Mouse (Mus musculus) thymus, postnatal 0 days (tissue): ENCODE data around the gene Susd6. TPM values are rescaled to one million over a fixed set of nuclear protein-coding genes. Genes with fewer than 3 reads are reported as not detected.
"Not testable (repeated sequence)": the region's sequence is repeated elsewhere in the genome, so short reads cannot be mapped to it uniquely, and the experiment has no call there.

Experiments used
- DNase-seq: peaks from one replicate; pipeline ENCODE4 v3.0.0-alpha.2; 2015; ENCODE audit warnings: low spot score
- polyA plus RNA-seq: library from polyadenylated mRNA; unstranded; fragments of >200 nt; fragmentation: Nextera tagmentation; extraction: Ambion mirVana; gene quantifications from 2 replicates; pipeline ENCODE4 v1.2.1, GENCODE M21; 2015

Susd6 gene
- polyA plus RNA-seq, 1 experiment from 2014 or later: 21.0 TPM

DNA sequence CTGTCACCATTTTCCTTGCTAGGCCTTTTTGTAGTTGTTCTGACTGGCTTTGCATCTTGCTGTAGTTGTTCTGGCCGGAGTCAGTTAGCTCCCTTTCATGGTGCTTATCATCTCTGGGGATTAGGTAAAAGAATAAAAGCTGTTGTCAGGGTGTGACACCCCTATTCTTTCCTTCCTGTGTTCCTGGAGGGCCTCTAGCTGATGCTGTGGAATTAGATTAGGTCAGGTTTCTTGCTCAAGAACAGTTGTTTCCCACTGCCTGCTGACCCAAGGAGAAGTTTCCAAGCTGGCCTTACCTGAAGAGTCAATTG, 22.2 kb downstream of the Susd6 start:
- DNase-seq: no peak

DNA sequence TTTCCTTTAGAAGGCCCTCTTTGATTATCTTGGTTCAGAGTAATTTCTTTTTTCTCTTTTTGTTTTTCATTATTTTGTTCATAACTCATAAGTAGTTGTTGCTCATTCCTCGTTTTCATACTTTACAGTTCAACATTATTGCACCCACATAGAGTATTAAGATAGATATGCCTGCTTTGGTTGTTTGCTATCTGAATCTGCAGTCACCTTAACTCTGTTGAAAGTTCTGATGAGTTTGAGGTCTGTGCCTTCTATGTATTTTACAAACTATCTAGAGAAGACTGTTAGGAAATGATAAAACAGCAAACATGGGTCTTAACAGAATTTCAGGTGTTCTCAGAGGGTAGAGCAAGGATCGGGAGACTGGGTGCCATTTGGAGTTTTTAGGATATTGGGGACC, 23.1 kb downstream of the Susd6 start:
- DNase-seq: no peak

DNA sequence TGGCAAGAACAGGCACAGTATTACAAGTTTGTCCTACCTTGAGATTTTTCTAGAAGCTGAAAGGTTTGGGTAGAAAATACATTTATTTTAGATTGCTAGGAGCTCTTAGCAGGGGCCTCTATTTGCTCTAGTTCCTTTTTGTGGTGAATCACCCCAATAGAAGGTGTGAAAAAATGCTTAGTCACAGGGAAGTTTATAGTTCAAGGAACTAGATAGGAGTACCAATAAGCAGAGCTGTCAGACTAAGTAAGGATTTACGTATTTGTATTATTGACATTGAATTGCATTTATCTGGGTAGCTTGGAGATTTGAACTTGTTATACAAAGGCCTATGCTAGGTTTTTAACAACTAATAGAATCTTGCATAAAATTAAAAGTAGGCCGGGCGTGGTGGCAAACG, 23.6 kb downstream of the Susd6 start:
- no peak for DNase-seq

DNA sequence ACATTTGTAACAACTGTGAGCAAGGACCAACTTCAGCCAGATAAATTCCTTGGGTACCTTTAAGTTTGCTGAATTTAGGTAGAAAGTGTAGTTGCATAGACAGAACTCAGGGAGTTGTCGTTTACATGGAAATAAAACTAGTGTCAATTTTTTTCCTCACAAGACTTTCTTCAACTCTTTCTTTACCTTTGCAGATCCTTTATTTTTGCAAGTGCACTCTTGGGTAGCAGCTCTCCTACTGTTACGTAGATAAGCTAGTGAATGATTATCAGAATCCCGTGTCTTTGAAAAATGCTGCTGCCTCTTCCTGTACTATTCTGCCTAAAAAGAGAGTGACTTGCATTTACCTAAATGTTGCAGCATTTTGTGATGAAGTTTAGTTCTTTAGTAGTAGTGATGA, 24.2 kb downstream of the Susd6 start:
- DNase-seq: no peak

DNA sequence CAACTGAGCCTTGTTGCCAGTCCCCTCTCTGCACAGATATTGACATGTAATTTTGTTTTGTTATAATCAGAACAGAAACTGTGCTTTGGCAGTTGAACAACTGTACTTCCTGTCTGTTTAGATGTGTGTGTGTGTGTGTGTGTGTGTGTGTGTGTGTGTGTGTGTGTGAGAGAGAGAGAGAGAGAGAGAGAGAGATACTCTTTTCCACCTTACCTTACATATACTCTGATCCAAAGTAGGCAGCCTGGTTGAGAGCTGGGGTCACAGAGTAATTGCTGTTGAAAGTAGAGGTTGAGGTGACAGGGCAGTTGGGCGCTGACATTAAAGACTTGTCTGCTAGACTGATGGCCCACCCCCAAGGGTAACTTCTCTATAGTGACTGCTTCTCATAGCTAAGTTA, 25.0 kb downstream of the Susd6 start:
- DNase-seq: peak; percentile 29

DNA sequence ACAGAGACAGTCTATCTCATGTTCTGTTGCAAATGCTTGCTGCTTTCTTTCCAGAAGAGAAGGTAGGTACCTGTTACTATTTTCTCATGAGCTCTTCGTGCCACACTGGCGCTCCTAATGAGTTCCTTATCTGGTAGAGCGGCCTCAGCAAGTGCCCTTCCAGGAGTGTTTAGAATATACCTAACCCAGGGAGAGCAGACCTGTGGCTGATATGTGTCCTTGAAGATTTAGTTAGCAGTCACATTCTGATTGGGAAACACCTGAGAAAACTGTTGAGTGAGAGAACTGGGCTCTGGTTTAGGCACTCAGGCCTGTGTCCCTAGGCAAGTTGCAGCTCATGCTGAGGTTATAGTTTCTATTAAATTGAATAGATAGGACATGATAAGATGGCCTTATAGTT, 25.6 kb downstream of the Susd6 start:
- DNase-seq: no peak

DNA sequence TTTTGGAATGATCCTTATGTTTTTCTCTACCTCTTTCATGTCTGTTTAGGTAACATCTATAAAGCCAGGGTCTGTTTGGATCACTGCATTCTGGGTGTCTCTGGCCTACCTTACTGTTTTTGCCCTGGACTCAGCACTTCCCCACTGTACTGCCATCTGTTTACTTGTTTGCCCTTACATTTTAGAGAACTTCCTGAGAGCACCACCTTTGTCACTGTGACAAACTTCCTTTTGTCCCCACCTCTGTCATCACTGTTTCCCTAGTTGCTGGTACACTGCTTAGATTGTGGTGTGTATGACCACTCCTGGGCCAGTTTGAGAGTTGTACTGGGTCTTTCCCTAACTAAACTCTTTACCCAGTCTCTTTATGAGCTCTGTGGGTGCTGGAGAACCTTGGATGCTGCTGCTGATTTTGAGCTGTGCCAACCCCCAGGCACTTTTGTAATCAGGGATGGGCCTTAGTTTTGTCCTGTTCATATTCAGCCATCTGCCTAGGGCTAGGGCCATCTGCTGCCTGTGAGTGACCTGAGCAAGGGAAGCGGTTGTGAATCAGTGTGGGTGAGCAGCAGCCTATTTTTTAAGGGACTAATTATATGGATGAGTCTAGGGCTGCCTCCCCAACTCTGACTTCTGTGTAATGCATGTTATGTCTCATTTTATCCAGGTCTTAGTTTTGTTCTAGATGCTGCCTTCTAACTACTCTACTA, 26.2 kb downstream of the Susd6 start:
- DNase-seq: no peak

DNA sequence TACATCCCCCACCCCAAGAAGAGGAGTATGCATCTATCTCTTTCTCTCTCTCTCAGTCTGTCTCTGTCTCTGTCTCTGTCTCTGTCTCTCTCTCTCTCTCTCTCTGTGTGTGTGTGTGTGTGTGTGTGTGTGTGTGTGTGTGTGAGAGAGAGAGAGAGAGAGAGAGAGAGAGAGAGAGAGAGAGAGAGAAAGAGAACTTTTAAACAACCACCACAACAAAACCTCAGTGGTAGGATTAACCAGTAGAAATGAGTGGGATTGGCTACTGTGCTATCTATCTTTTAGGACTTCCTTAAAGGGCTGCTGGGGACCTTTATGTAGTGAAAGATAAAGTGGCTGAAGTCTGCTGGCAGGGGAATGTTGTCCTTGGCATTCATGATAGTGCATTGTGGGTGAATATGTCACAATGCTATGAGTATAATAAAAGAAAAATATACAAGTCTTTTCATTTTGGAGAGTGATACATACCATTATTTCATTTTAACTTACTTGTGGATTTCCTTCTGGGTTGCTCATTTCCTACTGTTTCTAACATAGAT, 27.5 kb downstream of the Susd6 start:
- no peak for DNase-seq

DNA sequence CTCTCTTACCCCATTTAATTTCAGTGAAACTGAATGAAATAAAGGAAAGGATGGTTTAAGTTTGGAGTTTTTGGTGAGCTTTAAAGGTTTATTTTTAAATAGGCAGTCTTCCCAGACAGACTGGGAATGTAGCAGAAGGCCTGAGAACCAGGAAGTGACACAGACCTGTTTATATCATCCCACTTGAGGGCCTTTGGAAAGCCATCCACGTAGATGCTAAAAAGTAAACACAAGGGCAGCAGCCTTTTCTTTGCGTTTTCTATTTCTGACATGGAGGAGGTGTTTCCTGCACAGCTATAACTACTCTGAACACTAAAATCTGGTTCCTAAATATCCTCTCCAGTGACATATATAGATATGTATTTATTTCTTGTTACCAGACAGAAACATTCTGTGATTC, 28.7 kb downstream of the Susd6 start:
- not testable (repeated sequence) for DNase-seq

DNA sequence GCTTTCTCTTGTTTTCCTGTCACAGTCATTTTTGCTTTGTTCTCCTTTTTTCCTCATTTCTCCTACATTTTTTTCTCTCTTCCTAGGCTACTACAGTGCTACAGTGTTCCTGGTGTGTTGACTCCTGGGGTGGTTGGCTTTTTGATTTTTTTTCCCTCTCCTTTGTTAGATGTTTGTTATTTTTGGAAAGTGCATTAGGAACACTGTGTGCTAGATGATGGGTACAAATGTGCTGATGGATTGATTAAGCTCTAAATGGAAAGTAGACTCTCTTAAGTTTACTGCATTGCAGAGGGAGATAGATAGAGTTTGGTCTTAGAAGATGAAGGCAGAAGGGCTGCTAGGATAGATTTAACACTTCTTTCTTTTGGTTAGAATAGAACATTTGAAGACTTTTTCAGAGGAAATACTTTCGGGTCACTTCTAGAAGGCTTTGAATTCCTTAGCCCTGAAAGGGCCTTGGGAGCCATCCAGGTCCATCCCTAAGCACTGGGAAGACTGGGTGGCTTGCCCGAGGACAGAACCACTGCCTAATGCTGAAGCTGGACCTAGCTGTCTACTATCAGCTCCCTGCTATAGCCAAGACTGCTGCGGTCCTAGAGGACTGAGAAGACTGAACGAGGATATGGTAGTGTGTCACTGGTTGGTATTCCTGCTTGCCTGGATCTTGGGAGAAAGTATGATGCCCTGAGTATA, 31.1 kb downstream of the Susd6 start:
- no peak for DNase-seq

DNA sequence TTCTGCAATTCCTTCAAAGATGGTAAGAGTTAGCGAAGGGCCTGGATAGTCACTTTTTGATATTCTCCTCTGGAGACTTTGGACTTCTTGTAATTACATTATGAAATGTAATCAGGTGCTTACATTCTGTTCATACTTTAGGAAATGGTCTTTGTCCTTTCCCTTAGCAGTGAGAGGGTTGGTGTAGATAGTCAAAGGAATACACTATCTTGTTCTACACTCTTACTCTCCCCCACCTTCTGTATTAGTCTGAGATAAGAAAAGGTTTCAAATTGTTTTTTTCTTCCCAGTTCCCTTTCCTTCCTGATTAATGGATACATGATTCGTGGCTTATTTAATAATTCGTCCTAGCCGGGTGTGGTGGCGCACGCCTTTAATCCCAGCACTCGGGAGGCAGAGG, 32.2 kb downstream of the Susd6 start:
- DNase-seq: no peak

DNA sequence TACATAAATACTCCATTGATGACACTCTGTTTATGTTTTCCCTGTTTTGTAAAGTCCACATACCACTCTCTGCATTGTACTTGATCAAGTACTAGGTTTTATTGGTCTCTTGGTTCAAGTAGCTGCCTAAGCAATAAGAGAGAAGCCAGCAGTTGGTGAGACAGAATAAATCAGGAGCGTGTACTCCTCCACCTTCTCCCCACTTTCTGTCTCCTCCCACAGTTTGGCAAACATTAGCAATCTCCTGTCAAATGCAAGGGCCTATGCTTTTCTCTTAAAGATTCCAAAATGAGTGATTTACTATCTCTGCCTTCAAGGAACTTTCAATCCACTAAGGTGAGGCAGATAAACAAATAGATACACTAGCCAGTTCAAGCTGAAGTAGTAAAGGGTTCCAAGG, 33.9 kb downstream of the Susd6 start:
- DNase-seq: no peak

DNA sequence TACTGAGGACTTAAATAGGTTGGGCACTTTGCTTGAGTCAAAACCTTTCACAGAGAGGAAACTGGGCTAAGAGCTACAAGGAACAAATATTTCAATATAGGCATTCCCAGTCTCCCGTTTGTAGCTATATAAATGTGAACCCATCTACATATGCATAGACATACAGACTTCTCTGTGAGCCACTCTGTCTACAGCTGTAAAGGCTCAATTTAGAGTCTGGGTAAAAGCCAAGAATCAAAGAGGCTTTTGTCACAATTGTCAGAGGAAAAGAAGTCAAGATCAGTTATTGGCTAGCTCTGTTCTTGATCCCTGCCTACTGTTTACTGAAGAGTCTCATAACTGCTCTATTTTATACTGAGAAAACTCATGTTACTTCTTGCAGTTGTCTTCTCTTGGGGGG, 36.1 kb downstream of the Susd6 start:
- DNase-seq: no peak

DNA sequence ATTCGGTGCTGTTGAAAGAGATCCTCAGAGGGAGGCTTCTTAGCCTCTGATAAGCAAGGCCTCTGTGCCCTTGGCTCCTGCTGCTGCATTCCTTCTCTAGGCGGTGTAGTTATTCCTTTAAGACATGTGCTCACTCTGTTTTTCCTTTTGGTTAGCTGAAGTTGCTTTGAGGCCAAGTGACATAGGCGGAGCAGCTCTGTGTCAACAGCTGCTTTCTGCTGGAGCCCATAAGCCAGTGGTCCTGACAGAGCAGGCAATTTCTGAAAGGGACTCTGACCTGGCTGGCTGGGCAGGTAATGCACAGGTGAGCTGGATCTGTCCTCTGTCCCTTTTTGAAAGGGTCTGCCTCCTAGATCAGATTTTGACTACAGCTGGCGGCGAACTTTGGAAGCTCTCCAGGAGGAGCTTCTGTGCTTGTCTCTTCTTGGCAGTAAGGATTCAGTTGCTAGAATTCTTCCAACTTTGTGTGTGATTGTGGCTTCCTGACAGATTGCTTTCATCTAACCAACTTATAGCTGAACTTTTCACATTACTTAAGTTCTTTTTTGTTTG, 37.2 kb downstream of the Susd6 start:
- DNase-seq: no peak

DNA sequence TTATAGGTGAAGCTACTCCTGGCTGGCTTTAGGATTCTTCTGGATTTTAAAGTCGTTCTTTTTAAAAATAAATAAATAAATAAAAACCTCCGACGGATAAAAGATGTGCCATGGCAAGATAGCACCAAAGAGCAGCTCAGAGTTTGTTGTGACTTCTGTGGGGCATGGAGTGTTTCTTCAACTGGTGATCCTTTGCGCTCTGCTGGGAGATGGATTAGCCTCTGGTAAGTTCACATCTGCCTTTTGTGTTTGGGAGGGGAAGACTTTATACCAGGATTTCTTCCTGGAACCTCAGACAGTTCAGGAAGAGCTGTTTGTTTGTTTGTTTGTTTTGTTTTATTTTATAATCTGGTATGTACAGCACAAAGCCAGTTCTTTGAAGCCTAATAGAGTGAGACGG, 37.7 kb downstream of the Susd6 start:
- DNase-seq: no peak

DNA sequence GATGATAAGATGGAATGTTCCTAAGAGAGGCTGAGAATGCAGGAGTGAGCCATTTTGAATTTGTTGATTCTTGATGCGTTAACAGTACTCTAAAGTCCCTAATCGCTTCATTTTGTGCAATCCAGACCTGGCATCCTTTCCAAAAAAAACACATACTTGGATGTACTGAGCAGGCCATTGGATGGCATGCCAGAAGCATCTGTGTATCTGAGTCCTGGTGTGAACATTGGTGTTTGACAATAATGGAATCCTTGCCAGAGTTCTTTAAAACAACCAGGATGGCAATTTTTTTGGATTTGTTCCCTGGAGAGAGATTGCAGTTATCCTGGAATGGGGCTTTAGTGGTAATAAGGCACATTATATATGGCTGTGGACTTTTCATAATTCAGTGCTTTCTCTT, 38.6 kb downstream of the Susd6 start:
- DNase-seq: no peak

DNA sequence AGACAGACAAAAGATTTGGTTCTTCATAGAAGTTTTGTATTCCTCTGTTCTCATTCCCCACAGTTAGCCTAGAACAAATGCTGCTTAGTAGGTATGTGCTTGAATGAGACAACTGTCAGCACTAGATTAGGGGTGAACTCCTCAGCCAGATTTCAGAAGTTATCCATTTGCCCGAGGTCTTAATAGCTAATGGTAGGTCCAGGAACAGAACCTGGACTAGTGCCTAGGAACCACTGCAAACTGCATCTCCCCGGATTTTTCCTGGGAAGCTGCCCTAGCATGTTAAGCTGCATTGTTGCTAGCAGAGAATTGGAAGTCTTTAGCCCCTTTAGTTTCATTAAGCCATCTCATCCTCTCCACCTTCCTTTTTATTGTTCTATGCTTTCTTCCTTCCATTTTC, 39.9 kb downstream of the Susd6 start:
- no peak for DNase-seq

DNA sequence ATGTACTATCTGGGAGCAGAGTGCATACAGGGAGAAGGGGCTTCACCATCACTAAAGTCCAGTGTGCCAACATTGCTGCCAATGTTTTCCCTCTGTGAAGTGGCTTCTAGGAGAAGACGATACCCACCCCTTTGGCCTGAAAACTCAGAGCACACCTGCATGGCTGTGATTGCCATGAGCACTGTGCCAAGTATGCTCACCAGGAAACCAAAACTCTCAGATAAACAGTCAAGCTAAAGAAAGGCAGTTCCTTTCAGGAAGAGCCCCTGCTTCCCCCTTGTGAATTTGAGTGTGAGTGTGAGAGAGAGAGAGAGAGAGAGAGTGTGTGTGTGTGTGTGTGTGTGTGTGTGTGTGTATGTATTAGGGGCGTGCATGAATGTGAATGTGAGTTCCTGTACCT, 40.5 kb downstream of the Susd6 start:
- DNase-seq: peak; percentile 12

DNA sequence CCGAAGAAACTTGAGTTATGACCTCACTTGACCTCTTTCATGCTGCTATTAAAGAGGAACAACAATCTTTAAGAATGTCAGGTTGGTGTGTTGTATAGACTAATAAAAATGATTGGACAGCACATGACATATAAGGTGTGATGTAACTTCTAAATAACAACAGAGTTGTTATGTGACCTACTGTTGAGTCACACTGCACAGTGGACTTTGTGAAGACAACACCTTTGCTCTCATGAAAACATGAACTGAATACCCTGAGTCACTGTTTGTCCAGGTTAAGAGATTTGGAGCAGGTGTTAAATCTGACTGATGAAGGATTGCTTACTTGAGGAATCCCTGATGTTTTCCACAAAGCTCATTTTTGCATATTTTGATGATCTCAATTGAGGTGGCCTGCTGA, 42.0 kb downstream of the Susd6 start:
- DNase-seq: no peak

DNA sequence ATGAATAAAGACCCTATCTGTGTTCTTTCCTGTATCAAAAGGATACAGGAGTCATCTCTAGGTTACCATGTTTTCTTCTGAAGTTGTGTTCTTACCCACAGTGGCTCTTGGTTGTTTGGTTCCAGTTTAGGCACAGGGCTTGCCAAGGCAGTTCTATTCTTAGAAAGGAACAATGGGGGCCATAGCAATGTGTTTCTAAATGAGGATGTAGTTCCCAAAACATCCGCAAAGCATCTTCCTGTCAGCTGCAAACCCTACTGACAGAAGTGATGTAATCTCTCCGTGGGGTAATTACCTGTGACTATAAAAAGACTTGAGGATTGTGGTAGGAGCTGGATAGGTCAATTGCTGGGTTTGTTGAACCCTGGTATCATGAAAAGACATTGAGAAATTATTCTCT, 43.2 kb downstream of the Susd6 start:
- peak; percentile 17 for DNase-seq

DNA sequence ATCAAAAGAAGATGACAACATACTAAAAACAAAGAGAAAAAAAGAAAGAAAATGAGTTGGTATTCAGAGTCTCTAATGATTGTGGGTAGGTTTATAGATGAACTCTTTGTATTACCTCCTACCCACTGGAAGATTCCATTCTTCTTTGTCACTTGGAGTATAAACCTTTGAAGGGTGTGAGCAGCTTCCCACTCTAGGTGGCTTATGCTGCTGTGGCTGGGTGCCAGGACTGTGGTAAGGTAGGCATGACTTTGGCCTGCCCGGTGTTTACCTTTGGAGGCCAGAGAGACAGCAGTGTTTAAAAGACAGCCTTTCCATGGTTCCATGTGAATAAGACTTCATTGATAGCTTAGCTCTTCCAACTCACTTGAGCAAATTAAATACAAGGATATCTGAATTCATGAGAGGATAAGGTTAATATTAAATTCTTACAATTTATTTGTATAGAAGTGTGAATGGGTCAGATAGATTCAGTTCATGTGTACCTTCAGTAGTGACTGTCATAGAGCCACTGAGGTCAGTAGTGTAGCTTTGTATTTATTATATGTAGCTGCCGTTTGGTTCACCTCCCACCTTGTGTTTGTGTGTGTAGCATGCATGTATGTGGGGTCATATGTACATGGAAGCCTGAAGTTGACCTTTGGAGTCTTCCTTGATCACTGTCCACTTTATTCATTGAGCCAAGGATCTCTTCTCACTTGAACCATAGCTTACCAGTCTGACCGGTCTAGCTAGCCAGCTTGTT, 44.0 kb downstream of the Susd6 start:
- no peak for DNase-seq

DNA sequence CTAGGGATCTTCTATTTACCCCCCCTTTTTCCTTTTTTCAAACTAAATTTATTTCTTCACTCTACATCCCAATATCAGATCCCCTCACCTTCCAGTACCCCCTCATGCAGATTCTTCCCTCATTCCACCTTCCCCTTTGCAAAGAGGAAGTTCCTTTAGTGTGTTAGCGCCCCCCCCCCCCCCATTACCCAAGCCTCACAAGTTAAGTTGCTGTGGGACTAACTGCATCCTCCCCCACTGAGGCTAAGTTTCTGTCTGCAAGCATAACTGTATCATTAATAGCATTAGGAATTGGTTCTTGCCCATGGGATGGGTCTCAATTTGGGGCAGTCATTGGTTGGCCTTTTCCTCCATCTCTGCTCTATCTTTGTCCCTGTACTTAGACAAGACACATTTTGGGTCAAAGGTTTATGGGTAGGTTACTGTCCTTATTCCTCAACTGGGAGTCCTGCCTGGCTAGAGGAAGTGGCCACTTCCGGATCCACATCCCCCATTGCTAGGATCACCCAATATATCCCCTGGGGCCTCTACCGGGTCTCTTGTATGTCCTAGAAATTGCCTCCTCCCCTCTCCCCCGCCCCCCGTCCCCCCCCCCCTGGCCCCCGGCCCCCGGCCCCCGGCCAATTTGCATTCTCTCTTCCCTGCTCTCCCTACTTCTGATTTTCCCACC, 44.7 kb downstream of the Susd6 start:
- no peak for DNase-seq
